In the genomic region with DNA sequence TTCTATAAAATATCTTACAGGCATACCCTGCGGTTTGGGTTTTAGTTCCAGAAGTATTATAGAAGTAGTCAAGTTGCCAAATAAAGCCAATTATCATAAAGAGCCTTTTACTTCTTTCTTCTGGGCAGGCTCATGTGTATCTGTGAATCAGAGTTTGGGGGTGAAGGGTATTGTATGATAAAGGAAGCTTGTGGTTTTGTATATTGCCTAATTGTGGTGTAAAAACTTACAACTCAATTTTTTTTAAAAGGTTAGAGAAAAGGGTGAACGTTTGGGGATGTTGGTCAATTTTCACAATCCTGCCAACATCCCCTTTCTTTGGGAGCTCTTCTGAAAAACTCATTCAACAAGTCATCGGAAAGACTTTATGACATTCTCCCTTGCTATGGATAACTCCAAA, we compare ENCODE assay signal across 28 mouse cellular contexts.
"Had no signal": no experiment of that assay in that cellular context is flagged by ENCODE, and none has a peak within 500 bp of the region (broad histone marks: within the 10 kb centered on the region; RNA-seq: fewer than 3 reads in every experiment).

No protein-coding gene starts in this region.

- H3K27me3 ChIP-seq: heart, embryonic 13.5 days; heart, embryonic 15.5 days; hindbrain, embryonic 12.5 days; hindbrain, embryonic 15.5 days; kidney, embryonic 15.5 days; limb, embryonic 12.5 days; liver, embryonic 13.5 days had no signal

- H3K4me2 ChIP-seq: heart, embryonic 11.5 days; heart, embryonic 13.5 days; heart, embryonic 15.5 days; hindbrain, embryonic 12.5 days; hindbrain, embryonic 15.5 days; kidney, embryonic 15.5 days; limb, embryonic 12.5 days; liver, embryonic 11.5 days; liver, embryonic 13.5 days had no signal

- DNase-seq: gastrocnemius, adult 2 months; gastrocnemius, postnatal 10 days; gastrocnemius, postnatal 25 days; heart, adult 11 months; heart, adult 2 months; heart, postnatal 14 days; heart, postnatal 36 days; kidney, adult 11 months; kidney, adult 2 months; kidney, adult 9 months; kidney, postnatal 14 days; kidney, postnatal 36 days; layer of hippocampus, adult 9-11 months; liver; liver, embryonic 13.5 days had no signal

- H3K4me3 ChIP-seq: gastrocnemius, adult 2 months; heart, adult 2 months; heart, embryonic 13.5 days; heart, embryonic 15.5 days; hindbrain, embryonic 12.5 days; hindbrain, embryonic 15.5 days; kidney, embryonic 15.5 days; left cerebral cortex, adult 2 months; limb, embryonic 10.5 days; limb, embryonic 12.5 days; liver, embryonic 13.5 days had no signal

- H3K9ac ChIP-seq: heart, embryonic 13.5 days; heart, embryonic 15.5 days; hindbrain, embryonic 12.5 days; hindbrain, embryonic 15.5 days; kidney, embryonic 15.5 days; limb, embryonic 12.5 days; liver, embryonic 13.5 days had no signal

- H3K27ac ChIP-seq: gastrocnemius, adult 2 months; heart, adult 2 months; heart, embryonic 13.5 days; heart, embryonic 15.5 days; hindbrain, embryonic 12.5 days; hindbrain, embryonic 15.5 days; hindbrain, postnatal 0 days; kidney, embryonic 15.5 days; kidney, postnatal 0 days; left cerebral cortex, adult 2 months; limb, embryonic 10.5 days; limb, embryonic 12.5 days; liver, embryonic 13.5 days had no signal

- H3K4me1 ChIP-seq: heart, embryonic 13.5 days; heart, embryonic 15.5 days; hindbrain, embryonic 12.5 days; hindbrain, embryonic 15.5 days; kidney, embryonic 15.5 days; limb, embryonic 10.5 days; limb, embryonic 12.5 days; liver, embryonic 13.5 days had no signal

- H3K9me3 ChIP-seq: heart, embryonic 13.5 days; heart, embryonic 15.5 days; hindbrain, embryonic 12.5 days; hindbrain, embryonic 15.5 days; kidney, embryonic 15.5 days; limb, embryonic 10.5 days had no signal

- H3K36me3 ChIP-seq: heart, embryonic 13.5 days; heart, embryonic 15.5 days; hindbrain, embryonic 12.5 days; hindbrain, embryonic 15.5 days; kidney, embryonic 15.5 days; limb, embryonic 10.5 days; limb, embryonic 12.5 days; liver, embryonic 13.5 days had no signal

- ATAC-seq: hindbrain, postnatal 0 days; intestine, embryonic 16.5 days had no signal
